Mouse (Mus musculus): ENCODE data around the gene Lrrc42.

The Lrrc42 gene

DNA sequence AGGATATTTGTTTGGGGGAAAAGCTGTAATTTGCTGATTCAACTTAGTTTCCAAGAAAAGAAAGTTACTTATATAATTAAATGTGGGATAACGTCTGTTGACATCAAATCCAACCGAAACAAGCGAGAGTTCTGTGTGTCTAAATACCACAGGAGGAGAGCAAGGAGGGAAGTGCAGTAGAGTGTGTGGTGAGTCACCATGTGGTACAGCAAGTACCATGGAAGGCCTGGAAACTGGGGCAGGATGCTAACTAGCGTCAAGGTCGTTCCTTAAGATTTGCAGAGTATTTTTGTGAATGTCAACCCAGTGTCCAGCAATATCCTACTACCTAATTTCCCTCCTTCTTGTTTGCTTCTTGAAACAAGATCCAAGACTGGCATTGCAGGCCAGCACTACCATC is 55.3 kb downstream of the Lrrc42 start:
- DNase-seq (ENCODE audit: extremely low read depth, low read depth): no peak

DNA sequence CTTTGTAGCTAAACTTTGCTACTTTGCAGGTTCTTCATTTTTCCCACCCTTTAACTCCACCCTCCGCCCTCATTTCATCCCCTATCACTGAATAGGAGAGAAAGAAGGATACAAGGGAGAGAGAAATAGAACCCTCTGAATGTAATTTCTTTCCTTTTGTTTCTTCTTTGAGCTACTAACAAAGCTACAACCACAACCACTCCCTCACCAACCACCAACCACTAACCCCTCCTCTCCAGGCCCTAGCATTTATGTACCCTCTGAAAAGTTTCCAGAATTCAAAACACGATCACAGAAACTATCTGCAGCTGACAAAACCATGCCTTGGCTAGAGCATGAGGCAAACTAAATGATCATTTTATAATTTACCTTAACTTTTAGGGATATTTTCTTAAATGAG is 56.9 kb downstream of the Lrrc42 start:
- no peak for DNase-seq (ENCODE audit: extremely low read depth, low read depth)

DNA sequence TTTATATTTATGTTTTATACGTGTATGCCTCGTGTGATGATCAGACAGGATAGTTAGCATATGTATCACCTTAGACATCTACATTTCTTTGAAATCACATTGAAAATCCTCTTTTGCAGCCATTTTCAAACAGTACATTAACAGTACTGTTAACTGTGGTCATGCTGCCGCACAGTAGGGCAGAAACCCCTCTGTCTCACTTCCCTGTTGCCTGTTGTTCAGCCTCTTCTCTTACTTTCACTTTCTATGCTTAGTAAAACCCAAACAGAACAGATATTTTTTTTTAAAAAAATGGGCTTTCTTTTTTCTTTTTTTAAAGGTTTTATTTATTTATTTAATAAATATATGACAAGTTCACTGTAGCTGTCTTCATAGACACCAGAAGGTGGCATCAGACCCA is 59.5 kb downstream of the Lrrc42 start:
- DNase-seq (ENCODE audit: extremely low read depth, low read depth): no peak

DNA sequence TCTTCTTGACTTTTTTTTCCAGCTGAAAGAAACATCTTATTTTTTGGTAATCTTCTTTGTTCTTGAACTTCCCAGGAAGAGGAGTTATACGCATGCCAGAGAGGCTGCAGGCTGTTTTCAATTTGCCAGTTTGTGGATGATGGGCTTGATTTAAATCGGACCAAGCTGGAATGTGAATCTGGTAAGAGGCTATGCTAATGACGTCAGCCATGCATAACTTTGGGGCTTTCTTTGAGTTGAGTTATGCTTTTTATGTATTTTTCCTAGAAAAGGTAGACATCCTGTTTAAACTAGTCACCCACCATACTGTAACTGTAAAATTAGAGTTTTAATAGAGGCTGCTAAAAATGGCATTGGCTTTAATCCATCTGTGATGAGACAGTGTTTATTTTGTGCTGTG is 67.6 kb downstream of the Lrrc42 start:
- no peak for DNase-seq (ENCODE audit: extremely low read depth, low read depth)

Data from MEL-GATA-1-ER (cell line).